Mouse (Mus musculus): Measurements from ENCODE around the gene Ccdc65.

DNA sequence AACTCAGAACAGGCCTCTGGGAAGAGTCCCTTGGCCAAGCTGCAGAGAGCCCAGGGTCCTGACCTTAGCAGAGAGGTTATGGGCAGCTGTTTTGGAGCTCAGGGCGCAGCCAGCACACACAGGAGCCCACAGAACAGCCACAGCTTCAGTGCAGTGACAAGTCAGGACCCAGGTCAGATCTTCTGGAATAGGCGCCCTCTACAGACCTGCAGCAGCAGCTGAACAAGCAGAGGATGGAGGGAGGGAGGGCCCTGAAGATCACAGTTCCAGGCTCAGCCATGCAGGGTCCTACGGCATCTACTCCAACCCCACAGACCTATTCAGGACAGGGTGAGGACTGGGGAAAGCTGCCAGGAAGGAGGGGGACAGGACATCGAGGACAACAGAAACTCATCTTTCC is 30.8 kb downstream of the Ccdc65 start:
- TF ChIP-seq CTCF (IDR thresholded peaks at IDR 0.05; ENCODE audit: low read depth, low read length) (no peak), GATA1 (IDR thresholded peaks at IDR 0.05; ENCODE audit: borderline replicate concordance, low read length) (no peak), POLR2AphosphoS5 (IDR thresholded peaks at IDR 0.05; ENCODE audit: insufficient replicate concordance, low read depth, low read length) (no peak)

Data from G1E (cell line).